Mouse (Mus musculus) heart, embryonic 14.5 days (tissue): ENCODE measurements around the gene Cachd1. TPM values are rescaled to one million over a fixed set of nuclear protein-coding genes. Genes with fewer than 3 reads are reported as not detected.
A peak's percentile ranks its signal among the peaks of the same experiment; 100 is the strongest.

ENCODE experiments used
- ATAC-seq: fragments of 200-750 bp; cut with Nextera tagmentation; 2 replicates; pipeline ENCODE4 v1.8.0; 2017; ENCODE audit warnings: low read depth, moderate TSS enrichment; ENCODE audit not compliant: insufficient number of reproducible peaks, insufficient read depth, low FRiP score
- H3K27ac ChIP-seq, 2 experiments: fragments of 200-500 bp in 1 of 2; fragments of 300-500 bp in 1 of 2; sonication (generic) in 1 of 2; replicated peaks in 1 of 2; 2 replicates each; pipeline ENCODE4 v1.5.1; 2012 to 2014; ENCODE audit warnings: low read depth in 2 of 2, low read length in 2 of 2, control low read depth in 1 of 2, mild to moderate bottlenecking in 1 of 2, mixed read lengths in 1 of 2; ENCODE audit not compliant: control insufficient read depth in 1 of 2, insufficient read depth in 1 of 2
- H3K27me3 ChIP-seq: fragments of 300-500 bp; sonication (generic); 2 replicates; pipeline ENCODE4 v1.6.1; 2014; ENCODE audit warnings: mild to moderate bottlenecking, low read length, control low read depth; ENCODE audit not compliant: control insufficient read depth, insufficient read depth
- H3K36me3 ChIP-seq: fragments of 300-500 bp; sonication (generic); 2 replicates; pipeline ENCODE4 v1.6.1; 2014; ENCODE audit warnings: mild to moderate bottlenecking, control low read depth, low read length, mixed read lengths; ENCODE audit not compliant: control insufficient read depth, insufficient read depth
- H3K4me1 ChIP-seq, 2 experiments: fragments of 200-500 bp in 1 of 2; fragments of 300-500 bp in 1 of 2; sonication (generic) in 1 of 2; 2 replicates each; pipeline ENCODE4 v1.6.1; 2012 to 2014; ENCODE audit warnings: low read length in 2 of 2, control low read depth in 1 of 2, mixed read lengths in 1 of 2; ENCODE audit not compliant: control insufficient read depth in 2 of 2, insufficient read depth in 2 of 2
- H3K4me2 ChIP-seq: fragments of 300-500 bp; sonication (generic); 2 replicates; pipeline ENCODE4 v1.6.1; 2014; ENCODE audit warnings: mild to moderate bottlenecking, low read length
- H3K4me3 ChIP-seq, 2 experiments: fragments of 200-500 bp in 1 of 2; fragments of 300-500 bp in 1 of 2; sonication (generic) in 1 of 2; 2 replicates each; pipeline ENCODE4 v1.5.1; 2012 to 2014; ENCODE audit warnings: low read length in 2 of 2, mild to moderate bottlenecking in 2 of 2, control low read depth in 1 of 2, low read depth in 1 of 2, moderate library complexity in 1 of 2; ENCODE audit not compliant: control insufficient read depth in 1 of 2, insufficient read depth in 1 of 2
- H3K9ac ChIP-seq: fragments of 300-500 bp; sonication (generic); 2 replicates; pipeline ENCODE4 v1.6.1; 2014; ENCODE audit warnings: mild to moderate bottlenecking, low read length
- H3K9me3 ChIP-seq: fragments of 300-500 bp; sonication (generic); 2 replicates; pipeline ENCODE4 v1.6.1; 2016; ENCODE audit warnings: low read length, control low read depth; ENCODE audit not compliant: control insufficient read depth
- WGBS: fragments of 180-500 bp; shearing (Covaris S2); extraction: QIAGEN DNeasy Blood & Tissue Kit; methylation state at CpG from one replicate; pipeline ENCODE4 v1.1.7; 2014; 5-methylcytosine and 5-hydroxymethylcytosine counted together
- polyA plus RNA-seq: library from polyadenylated mRNA; unstranded; fragments of >200 nt; fragmentation: Nextera tagmentation; extraction: Ambion mirVana; gene quantifications from 2 replicates; pipeline ENCODE4 v1.2.1, GENCODE M21; 2014

The Cachd1 gene
- polyA plus RNA-seq, 1 experiment from 2014 or later: 9.2 TPM

- Histone ChIP-seq H3K27me3 (no peaks in the 10 kb centered on the region), H3K4me1 (peaks cover 12 to 44% of the 10 kb centered on the region in 2 experiments), H3K36me3 (no peaks in the 10 kb centered on the region), H3K9me3 (no peaks in the 10 kb centered on the region), H3K4me3 (no peak overlapping the region), H3K9ac (no peak overlapping the region), H3K27ac (no peak overlapping the region), H3K4me2 (no peak overlapping the region)
- 51% methylated on average over 11 of the region's 11 CpGs for WGBS
- no peak for ATAC-seq
These were observed 134.3 kb downstream of the Cachd1 start for GRCm38 (mm10) chr4:100910605-100911330.

GRCm38 (mm10) chr4:100911658-100912057, 135.2 kb downstream of the Cachd1 start:
- Histone ChIP-seq H3K4me3 (no peak overlapping the region), H3K4me2 (no peak overlapping the region), H3K27ac (no peak overlapping the region), H3K9me3 (no peaks in the 10 kb centered on the region), H3K27me3 (no peaks in the 10 kb centered on the region), H3K4me1 (peaks cover 12 to 44% of the 10 kb centered on the region in 2 experiments), H3K36me3 (no peaks in the 10 kb centered on the region), H3K9ac (no peak overlapping the region)
- ATAC-seq: no peak
- WGBS: 50% methylated on average over 3 of the region's 3 CpGs

DNA sequence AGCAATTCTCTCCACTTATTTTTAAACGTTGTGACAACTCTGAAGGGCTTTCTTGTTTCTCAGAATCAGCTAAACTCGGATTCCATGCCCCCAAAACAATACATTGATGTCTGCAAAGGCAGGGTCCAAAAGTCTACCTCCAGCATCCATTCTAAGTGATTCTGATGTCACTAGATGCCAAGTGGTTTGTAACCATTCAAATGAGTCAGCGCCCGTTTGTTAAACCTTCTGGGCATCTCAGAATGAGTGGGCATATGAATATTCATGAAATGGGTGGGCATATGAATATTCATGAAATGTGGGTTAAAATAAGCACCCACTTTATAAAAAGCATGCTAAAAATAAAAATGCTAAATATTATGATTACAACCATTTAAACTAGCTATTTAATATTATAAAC, 137.2 kb downstream of the Cachd1 start:
- H3K9ac ChIP-seq: no peak overlapping the region
- H3K4me3 ChIP-seq: no peak overlapping the region
- H3K4me1 ChIP-seq: peaks cover 12 to 44% of the 10 kb centered on the region in 2 experiments
- no peaks in the 10 kb centered on the region for H3K27me3 ChIP-seq
- H3K27ac ChIP-seq: no peak overlapping the region
- no peaks in the 10 kb centered on the region for H3K9me3 ChIP-seq
- 78% methylated on average over 4 of the region's 4 CpGs for WGBS
- no peak for ATAC-seq
- H3K36me3 ChIP-seq: peaks cover 2% of the 10 kb centered on the region
- H3K4me2 ChIP-seq: no peak overlapping the region

GRCm38 (mm10) chr4:100914532-100914931, 138.1 kb downstream of the Cachd1 start:
- Histone ChIP-seq H3K9ac (no peak overlapping the region), H3K4me1 (peaks cover 12 to 41% of the 10 kb centered on the region in 2 experiments), H3K27ac (peak overlapping the region; percentile 87 to 90), H3K36me3 (peaks cover 8% of the 10 kb centered on the region), H3K4me2 (peak overlapping the region; percentile 43), H3K27me3 (no peaks in the 10 kb centered on the region), H3K4me3 (no peak overlapping the region), H3K9me3 (no peaks in the 10 kb centered on the region)
- peak; percentile 73 for ATAC-seq
- 6% methylated on average over 3 of the region's 3 CpGs for WGBS

DNA sequence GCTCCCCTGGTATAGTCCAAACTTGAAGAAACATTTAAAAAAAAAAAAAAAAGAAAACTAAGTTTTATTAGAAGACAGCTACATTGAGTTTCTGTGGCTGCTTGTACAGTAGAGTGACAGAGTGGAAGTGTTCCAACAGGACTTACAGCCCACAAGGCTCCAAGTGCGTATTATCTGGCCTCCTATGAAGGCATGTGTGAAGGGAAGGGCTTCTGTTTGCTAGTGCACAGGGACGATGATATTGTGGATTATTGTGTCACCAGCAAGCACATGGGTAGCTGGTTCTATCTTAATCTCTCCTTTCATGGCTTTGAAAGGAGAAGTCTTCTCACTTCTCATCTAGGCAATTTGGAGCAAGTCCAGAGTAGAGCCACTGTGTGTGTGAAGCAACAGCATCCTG, 138.6 kb downstream of the Cachd1 start:
- Histone ChIP-seq H3K4me2 (peak overlapping the region; percentile 43), H3K9ac (no peak overlapping the region), H3K36me3 (peaks cover 9% of the 10 kb centered on the region), H3K27ac (peak overlapping the region; percentile 87 to 90), H3K4me3 (no peak overlapping the region), H3K4me1 (peaks cover 9 to 36% of the 10 kb centered on the region in 2 experiments), H3K9me3 (no peaks in the 10 kb centered on the region), H3K27me3 (no peaks in the 10 kb centered on the region)
- no peak for ATAC-seq
- 18% methylated on average over 2 of the region's 2 CpGs for WGBS

DNA sequence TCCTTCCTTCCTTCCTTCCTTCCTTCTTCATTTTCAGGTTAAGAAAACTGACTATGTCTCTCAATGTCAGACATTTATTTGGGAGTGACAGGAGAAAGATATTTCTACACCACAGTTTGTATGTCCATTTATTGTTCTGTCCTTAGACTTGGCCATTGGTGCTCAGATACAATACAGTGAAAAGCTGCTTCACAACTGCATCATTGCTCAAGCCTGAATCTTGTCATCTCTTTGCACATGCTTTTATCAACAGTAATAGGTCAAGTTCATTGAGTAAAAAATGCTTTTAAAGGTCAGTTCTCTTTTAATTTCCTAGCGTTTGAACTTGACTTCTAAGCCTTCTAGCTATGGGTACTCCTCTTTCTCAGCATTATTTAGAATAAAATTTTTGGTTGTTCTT, 141.0 kb downstream of the Cachd1 start:
- no peak overlapping the region for H3K4me3 ChIP-seq
- 81% methylated on average over 1 of the region's 1 CpGs for WGBS
- no peak overlapping the region for H3K9ac ChIP-seq
- ATAC-seq: no peak
- H3K4me1 ChIP-seq: peaks cover 2 to 19% of the 10 kb centered on the region in 2 experiments
- H3K27ac ChIP-seq: no peak overlapping the region
- peaks cover 12% of the 10 kb centered on the region for H3K36me3 ChIP-seq
- no peak overlapping the region for H3K4me2 ChIP-seq
- no peaks in the 10 kb centered on the region for H3K27me3 ChIP-seq
- H3K9me3 ChIP-seq: no peaks in the 10 kb centered on the region

GRCm38 (mm10) chr4:100920413-100920812, 143.9 kb downstream of the Cachd1 start:
- no peak overlapping the region for H3K4me2 ChIP-seq
- H3K4me3 ChIP-seq: no peak overlapping the region
- H3K9ac ChIP-seq: no peak overlapping the region
- peaks cover 0 to 5% of the 10 kb centered on the region in 2 experiments; a peak in 2 of 4 replicates for H3K4me1 ChIP-seq
- H3K36me3 ChIP-seq: peaks cover 12% of the 10 kb centered on the region
- H3K9me3 ChIP-seq: no peaks in the 10 kb centered on the region
- WGBS: 75% methylated on average over 1 of the region's 1 CpGs
- H3K27ac ChIP-seq: no peak overlapping the region
- H3K27me3 ChIP-seq: no peaks in the 10 kb centered on the region
- ATAC-seq: no peak
